Mouse (Mus musculus) kidney, postnatal 10 days (tissue): ENCODE measurements around the gene Itga2.

Source experiments
- DNase-seq: peaks from one replicate; pipeline ENCODE4 v3.0.0; 2021; ENCODE audit warnings: mixed read lengths

Itga2 gene

DNA sequence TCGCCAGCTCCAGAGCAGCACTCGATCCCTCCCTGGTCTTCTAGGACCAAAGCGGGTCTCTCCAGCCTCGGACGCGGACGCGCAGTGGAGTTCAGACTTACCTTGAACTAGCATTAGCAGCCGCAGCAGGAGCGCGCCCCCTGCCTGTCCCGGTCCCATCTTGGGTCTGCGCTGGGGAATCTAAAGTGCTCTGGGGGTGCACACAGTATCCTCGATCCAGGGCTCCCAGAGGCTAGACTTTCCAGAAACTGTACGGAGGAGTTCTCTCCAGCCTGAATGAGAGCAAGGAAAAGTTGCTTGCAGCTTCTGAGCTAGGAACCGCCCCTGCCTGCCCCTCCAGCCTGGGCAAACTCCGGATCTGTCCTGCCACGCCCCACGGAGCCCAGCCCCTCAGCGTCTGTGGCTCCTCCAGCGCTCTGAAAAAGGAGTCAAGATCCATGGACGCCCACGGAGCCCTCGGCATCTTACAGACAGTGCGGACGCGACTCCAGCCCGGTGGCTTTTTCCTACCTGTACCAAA lies at the start of gene Itga2:
TSS of gene Itga2 (minus strand) at position 326 of the 520 bp plus-strand sequence.
- peak; percentile 84 for DNase-seq

DNA sequence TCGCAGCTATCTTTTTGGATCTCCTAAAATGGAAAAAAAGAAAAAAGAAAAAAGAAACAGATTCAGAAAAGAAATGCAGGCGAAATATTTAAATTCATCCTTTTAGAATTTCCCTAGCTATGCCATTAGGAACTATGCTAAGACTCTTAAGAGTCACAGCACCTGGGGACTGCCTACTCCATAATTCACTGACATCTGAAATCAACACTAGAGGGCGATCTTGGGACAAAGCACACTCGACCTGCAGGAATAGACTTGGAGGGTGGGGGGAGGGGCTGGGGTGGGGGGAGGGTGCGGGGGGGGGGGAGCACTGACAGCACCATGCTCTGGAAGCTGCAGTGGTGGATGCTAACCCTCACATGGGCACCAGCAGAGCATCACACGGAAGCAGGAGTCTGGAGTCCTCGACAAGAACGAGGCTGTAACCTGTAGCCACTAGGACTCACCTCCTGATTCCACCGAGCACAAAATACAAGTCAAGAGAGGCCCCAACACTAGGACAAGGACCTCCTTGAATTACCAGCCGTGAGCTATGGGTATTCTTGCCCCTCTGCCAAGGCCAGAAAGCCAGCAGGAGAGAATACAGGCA lies 49.0 kb upstream of the Itga2 start:
- DNase-seq: no peak

DNA sequence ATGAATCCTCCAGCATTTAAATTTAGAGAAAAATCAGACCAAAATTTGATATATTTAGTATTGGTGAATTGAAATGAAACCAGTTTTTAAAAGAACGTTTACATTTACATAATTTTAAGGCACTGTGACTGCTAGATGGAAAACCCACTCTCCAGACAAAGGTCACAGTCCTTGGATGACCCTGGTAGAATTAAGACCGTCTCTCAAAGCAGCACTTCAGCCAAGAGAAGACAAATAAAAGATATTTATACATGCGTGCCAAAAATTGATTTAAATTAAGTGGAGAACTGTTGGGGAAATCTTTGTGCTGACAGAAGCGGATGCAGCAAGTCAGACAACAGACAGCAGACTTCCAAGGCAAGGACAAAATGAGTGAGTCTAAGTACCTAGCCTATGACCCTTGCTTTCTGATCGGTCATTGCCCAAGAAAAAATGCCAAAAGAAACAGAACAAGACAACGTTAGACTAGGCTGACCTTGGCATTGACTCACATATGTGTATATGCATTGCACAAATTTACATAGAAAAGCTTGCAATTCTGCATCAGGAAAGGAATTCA lies 42.7 kb upstream of the Itga2 start:
- DNase-seq: no peak

DNA sequence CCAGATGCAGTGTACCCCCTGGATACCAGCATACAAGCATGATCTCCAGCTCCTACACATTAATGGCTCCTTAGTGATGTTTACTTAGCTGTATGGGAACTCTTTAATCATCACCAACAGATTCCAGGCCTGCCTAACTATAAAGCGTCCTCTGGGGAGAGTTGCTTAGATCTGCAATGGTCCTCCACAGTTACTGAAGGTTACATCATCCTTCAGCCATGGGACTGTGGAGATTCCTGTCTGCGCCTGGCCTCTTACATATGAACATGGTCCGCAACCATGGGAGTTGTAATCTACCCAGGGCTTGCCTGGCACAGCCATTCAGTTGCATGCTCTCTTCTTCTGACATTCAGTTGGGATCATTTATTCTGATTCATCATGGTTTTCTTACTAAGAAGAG lies 40.0 kb upstream of the Itga2 start:
- DNase-seq: no peak

DNA sequence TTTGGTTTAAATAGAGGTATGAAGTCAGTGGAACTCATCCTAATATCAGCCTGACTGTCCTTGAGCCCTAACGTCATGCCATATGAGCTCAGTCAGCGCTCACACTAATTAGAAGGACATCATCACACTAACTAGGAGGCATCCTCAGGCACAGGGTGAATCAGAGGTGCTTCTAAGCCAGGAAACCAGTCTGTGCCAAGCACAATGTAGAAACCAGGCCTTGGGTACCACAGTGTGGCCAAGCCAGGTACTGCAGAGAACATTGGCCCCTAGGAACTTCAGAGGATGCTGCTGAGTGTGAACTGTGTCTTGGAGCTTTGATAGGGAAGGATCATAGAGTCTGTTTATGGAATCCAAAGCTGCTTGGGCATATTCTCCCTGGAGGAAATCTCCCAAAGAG lies 32.3 kb upstream of the Itga2 start:
- peak; percentile 82 for DNase-seq

DNA sequence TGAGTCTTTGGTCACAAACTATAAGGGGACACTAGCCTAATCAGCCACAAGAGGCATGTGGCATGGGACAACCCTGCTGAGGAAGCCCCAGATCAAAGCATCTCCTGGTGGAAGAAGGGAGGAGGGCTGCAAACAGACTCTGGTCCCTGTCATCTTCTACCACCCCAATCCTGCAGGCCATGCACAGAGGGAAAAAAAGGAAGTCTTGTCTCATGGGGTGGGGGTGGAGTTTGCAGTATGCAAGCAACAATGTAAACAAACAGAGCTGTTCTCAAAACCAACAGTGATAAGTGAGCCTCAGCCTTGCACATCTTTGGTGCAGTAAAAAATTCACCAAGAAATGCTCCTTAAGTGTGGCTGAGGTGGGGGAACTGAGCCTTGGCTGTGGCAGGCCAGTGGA lies 22.6 kb upstream of the Itga2 start:
- DNase-seq: no peak

DNA sequence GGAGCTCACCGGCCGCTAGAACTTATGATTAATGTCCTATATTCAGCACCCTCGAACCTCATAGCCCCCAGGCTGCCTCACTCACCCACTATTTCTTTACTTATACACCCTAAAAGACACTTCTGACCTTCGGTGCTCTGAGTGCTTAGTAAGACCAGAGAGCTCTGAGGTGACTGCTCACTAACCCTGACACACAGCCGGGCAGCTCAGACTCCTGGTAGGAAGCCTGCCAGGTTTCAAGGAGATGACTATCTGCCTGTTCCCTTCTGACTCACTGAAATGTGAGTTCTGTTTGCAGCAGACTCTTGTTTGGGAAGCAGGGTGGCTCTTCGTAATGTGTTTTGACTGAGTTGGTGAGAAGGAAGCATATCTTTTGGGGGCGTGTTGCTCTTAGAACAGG lies 1.6 kb upstream of the Itga2 start:
- no peak for DNase-seq

DNA sequence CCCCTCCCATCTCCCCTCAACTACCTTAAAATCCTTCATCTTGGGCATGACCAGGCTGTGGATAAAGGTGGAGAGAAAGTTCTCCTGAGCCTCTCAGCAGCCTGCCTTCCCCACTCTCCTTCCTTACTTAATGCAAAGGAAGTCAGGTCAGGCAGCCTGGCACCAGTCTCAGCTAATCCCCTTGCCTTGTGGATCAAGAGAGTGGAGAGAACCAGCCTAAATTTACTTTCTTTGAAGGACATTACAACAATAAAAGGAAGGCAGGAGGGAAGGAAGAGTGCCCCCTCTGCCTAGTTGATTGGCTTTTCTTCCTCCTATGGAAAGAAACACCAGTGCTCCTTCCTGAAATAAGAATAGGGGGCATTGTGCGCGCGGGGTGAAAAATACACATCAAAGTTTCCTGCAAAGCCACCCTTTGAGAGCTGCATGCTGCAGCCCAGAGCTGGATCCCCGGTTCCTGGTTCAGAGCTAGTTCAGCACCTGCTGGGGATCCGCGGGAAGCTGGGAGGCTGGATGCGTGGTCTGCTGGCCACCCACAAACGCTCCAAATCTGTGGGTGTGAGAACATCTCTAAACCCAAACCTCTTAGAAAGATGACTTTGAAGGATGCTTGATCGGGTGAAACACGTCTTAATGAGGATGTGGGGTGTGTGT lies 777 bp downstream of the Itga2 start:
- DNase-seq: peak; percentile 26

DNA sequence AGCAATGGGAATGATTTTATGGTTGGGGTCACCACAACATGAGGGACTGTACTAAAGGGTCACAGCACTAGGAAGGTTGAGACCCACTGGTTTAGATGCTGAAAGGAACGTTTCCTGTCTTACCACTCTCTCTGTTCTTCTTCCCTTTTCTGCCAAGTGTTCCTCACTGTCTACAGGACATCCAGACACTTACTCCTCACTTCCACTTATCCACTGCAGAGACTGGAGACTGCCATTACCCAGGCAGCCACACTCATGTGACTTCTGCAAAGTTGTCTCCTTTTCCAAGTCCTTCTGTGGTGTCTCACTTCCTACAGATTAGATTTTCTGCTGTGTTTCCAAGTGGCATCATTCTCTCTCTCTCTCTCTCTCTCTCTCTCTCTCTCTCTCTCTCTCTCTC lies 7.1 kb downstream of the Itga2 start:
- DNase-seq: no peak

DNA sequence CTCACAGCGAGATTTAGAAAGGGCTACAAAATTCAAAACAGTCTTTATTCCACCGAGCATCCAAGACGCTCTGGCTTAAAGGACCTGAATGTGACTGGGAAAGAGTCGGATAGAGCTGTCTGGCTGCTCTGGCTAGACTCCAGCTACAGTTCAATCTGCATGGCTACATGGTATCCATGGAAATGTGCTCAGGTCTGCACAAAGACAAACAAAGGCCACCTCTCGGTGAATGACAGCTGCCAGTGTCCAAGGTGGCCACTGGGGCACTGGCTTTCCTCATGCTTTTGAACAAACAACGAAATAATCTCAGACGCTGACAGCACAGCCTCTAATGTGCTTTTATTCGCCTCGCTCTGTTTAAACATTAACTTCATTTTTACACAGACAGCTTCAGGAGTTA lies 8.6 kb downstream of the Itga2 start:
- peak; percentile 20 for DNase-seq

DNA sequence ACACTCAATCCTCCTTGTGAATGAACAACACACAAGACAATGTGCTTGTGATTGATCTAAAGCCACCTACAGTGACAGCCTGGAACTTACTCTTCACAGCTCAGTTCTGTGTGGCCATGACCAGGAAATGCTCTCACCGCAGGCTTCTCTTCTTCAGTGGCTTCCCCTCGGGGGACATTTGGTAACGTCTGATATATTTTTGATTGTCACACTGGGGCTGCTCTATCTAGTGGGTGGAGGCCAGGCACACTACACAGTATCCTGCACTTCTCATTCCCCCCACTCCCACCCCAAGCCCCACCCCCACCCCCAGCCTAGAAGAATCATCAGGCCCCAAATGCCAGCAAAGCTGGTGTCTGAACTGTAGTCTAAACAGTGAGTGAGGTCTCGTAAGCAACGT lies 16.1 kb downstream of the Itga2 start:
- no peak for DNase-seq

DNA sequence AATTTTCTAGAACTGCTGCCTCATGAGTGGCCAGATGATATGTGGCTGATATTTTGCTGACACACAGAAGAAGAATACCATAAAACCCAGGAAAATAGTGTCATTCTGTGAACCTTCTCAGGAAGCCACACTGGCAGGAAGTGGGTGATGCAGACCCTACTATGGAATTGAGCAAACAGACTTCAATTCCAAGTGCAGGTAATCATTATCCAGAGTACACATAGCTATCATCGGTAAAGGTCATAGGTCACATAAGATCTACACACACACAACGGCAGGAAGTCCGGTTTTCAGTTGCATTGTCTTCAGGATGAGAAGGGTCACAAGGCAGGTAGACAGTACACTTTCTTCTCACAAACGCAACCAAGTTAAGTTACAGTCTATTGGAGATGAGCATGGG lies 16.9 kb downstream of the Itga2 start:
- DNase-seq: no peak

DNA sequence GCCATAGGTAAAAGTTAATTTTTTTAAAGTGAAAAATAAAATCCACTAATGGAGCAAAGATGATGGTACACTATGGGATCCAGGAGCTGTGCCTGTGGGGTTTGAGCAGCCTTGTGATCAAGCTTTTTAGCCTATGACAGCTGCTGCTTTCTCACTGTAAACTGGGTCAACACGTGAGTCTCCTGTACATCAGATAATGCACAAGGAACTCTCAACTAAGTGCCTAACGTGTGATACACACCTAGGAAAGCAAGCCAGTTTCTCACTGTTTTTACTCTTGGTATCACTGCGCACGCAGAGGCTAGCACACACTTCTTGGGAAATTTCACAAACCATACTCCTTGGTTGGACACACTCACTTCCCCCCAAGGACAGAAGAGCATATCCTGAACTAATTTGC lies 17.3 kb downstream of the Itga2 start:
- no peak for DNase-seq

DNA sequence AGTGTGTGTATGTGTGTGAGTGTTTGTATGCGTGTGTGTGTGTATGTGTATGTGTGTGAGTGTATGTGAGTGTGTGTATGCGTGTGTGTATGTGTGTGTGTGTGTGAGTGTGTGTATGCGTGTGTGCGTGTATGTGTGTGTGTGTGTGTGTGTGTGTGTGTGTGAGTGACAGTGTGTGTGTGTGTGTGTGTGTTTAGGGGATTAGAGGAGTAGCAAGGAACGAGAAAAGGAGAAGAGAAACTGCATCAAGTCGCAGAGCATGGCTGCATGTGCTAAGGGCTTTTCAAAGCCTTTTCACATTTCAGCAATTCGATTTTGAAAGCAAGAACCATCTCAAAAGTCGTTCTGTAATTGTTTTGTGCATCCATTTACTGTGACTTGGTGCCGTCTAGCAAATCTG lies 21.3 kb downstream of the Itga2 start:
- no peak for DNase-seq

DNA sequence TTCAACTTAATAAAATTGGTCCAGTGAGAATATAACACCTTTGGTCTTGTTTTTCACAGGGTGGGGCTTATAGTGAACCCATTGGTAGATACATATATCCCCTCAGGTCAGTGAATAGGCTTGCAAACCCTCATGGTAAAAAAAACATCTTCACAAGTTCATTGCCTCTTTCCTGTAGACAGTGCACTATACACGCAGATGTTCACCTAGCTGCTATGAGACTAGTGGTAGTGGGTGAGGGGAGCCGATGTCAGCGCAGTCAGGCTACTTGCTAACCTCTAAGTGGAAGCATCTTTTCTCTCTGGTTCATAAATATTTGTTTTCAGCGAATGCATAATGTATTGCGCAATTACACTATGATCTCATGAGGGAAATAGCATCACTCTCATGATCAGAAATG lies 22.4 kb downstream of the Itga2 start:
- DNase-seq: no peak

DNA sequence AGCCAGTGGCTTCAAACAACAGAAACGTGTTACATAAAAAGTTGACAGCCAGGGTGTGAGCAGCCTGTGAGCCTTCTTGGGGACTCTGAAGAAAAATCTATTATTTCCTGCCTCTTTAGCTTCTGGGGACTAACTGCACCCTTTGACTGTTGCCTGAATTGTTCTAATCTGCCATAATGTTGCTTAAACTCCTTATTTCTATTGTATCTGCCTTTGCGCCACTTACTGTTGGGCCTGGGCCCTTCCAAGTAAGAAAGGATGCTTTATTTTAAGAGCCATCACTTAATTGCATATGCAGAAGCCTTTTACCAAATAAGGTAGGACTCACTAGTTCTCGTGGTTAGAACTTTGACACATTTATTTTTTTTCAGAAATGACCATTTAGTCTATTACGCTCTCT lies 24.0 kb downstream of the Itga2 start:
- DNase-seq: no peak

DNA sequence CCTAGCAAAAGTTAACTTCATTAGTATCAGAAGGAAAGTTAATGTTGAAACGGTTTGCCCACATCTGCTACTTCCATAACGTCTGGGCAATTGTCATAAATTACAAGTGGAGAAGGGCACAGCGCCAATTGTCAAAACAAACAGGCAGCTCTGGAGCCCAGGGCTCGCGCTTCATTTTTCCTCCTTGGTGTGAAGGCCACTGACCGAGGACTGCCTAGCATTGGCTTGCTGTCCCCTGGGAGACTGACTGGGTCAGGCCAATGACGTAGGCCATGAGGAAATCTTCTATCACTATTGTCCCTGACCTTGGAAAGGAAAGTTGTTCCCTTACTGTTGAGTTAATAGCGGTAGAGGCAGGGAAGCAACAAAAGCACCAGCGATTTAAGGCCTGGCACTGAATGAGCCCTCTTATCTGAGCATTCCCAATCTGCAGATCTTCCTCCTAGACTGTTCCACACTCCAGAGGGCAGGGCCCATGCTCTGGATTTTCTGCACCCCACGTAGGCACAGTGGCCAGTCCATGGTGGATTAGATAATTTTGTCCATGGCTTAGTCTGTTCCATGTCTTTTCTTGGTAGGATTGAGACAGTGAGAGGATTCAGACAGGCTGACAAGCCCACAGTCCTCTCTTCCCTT lies 35.0 kb downstream of the Itga2 start:
- DNase-seq: peak; percentile 63

DNA sequence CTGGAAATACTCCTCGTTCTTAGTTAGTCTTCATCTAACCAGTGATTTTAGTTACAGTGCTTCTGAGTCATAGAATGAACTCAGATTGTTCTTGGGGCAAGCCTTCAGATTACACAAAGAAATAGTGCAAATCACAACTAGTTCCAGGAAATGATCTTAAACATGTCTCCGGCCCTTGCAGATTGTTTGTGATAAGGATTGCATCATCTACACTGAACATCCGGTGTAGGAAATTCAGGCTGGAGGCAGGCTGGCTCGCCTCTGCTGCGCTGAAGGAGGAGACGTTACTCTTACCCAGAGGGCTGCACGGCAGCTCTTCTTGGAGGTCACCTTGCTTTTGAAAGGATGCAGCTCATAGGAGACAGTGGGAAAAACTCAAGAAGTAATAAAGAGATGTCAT lies 36.0 kb downstream of the Itga2 start:
- DNase-seq: peak; percentile 56

DNA sequence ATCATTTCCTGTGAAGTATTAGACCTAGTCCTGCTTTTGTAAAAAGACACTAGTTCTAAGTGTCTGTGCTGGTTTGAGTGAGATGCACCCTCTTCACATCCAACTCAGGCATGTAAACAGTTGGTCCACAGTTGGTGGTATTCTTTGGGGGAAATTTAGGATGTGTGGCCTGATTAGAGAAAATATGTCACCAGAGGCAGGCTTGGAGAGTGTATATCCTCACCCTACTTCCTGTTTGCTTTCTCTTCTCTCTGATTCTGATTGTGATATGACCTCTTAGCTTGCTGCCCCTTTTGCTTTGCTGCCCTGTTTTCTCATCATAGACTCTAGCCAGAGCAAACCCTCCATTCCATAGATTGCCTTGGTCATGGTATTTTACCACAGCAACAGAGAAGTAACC lies 37.2 kb downstream of the Itga2 start:
- DNase-seq: no peak

DNA sequence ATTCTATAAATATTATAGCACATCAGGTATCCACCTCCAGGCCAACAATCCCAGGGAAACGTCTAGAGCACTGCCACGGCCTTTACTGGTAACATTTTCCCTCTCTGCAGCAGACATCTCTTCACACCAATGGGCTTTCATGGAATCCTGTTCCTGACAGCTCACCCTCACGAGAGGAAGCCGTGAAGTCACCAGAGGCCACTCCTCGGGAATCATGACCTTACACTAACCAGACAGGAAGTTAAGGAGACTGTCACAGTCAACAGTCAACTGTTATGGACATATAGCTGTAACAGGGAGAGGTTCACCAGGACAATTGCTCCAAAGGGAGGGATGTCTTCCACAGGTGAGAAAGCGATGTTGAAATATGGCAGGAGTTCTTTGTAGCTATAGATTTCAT lies 40.2 kb downstream of the Itga2 start:
- DNase-seq: no peak

DNA sequence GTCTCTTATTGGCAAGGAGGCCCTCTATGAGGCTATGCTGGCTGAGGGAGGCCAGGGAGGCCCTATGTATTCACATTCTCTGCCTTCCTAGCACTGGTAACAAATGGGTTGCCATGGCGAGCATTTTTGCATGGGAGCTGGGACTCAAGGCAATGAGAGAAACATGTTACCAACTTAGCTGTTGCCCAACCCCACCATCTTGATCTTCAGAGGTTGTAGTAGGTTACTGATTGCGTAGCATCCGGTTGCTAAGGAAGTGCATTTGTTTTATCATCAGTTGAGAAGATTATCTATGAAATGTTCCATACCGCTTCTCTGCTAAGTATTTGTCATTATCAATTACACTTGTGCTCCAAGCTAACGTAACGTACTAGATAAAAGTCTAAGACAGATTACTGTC lies 44.2 kb downstream of the Itga2 start:
- DNase-seq: no peak

DNA sequence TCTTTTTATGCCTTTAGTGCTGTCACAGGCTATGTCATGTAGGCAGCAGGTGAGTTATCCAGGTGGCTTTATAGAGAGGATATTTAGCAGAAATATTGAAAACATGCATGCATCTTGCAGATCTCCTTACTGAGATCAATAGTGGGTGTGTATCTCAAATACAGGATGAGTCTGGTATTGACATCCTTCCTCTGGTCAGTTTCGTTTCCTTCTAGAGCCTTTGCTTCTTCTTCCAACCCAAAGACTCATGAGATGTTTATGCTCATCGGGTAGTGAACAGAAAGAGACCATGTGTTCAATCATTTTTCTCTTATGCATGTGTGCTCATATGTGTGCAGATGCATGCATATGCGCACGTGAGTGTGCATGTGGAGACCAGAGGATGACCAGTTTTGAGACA lies 44.6 kb downstream of the Itga2 start:
- no peak for DNase-seq

DNA sequence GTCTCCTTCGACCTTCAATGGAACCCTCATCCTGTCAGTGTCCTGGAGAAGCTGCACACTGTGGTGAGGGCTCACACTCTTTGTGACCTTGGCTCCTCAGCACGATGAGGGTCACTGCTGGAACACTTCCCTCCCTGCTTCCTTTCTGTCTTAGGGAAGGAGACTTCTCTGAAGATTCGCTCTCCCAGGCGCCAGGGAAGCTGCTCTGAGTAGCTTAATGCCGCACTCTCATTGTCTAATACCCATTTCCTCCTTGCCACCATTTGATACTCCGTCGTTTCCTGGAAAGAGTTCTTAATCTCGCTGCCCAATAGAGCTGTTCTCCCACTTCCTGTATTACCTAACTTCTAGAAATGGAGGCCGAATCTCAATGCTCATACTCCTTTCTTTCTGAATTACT lies 46.7 kb downstream of the Itga2 start:
- peak; percentile 15 for DNase-seq

DNA sequence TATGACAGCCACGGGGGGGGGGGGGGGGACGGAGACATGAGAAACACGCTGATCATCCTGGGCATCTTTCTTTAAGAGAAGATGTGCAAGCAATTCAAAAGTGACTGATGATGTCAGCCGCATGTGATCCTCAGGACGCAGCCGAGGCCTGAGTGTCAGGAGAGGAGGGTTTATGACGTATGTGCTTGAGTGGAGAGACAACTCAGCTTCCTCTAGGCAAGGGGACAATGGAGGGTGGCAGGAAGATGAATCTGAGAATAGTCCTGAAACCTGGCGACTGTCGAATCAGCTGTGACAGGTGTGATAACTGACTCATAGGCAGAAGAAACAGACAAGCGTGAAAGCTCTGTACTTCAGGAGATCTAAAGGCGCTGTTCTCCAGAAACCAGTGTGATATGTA lies 53.2 kb downstream of the Itga2 start:
- DNase-seq: no peak
